Mouse (Mus musculus): Measurements from ENCODE around the gene B4galnt1.
"Not testable (repeated sequence)": the region's sequence is repeated elsewhere in the genome, so short reads cannot be mapped to it uniquely, and the experiment has no call there.

Gene B4galnt1

GRCm38 (mm10) chr10:127188079-127188453 is 23.0 kb downstream of the B4galnt1 start:
- in situ Hi-C loops (cut with MseI, MboI), result no loop called here

GRCm38 (mm10) chr10:127188465-127189115 is 23.6 kb downstream of the B4galnt1 start:
- in situ Hi-C loops (cut with MseI, MboI), result no loop called here

- in situ Hi-C loops (cut with MseI, MboI), result no loop called here
These were observed 24.2 kb downstream of the B4galnt1 start for GRCm38 (mm10) chr10:127189116-127189650.

- in situ Hi-C loops (cut with MseI, MboI), result no loop called here
These were observed 24.8 kb downstream of the B4galnt1 start, which contains the start of gene Arhgef25 for GRCm38 (mm10) chr10:127189651-127190381. Arhgef25 (minus strand) TSS chr10:127190083.

- in situ Hi-C loops (cut with MseI, MboI), result no loop called here
These were observed 25.6 kb downstream of the B4galnt1 start for GRCm38 (mm10) chr10:127190398-127191190.

GRCm38 (mm10) chr10:127191191-127192056 is 26.4 kb downstream of the B4galnt1 start:
- in situ Hi-C loops (cut with MseI, MboI), result no loop called here

- in situ Hi-C loops (cut with MseI, MboI), result not testable (repeated sequence)
These were observed 27.0 kb downstream of the B4galnt1 start for GRCm38 (mm10) chr10:127192057-127192328.

GRCm38 (mm10) chr10:127193011-127193410 is 28.0 kb downstream of the B4galnt1 start:
- in situ Hi-C loops (cut with MseI, MboI), result no loop called here

- in situ Hi-C loops (cut with MseI, MboI), result no loop called here
These were observed 29.7 kb downstream of the B4galnt1 start for GRCm38 (mm10) chr10:127194428-127195327.

- in situ Hi-C loops (cut with MseI, MboI), result no loop called here
These were observed 30.5 kb downstream of the B4galnt1 start, which contains the start of gene Dtx3 for GRCm38 (mm10) chr10:127195328-127196129. Dtx3 (minus strand) TSS chr10:127195728.

- in situ Hi-C loops (cut with MseI, MboI), result no loop called here
These were observed 31.4 kb downstream of the B4galnt1 start for GRCm38 (mm10) chr10:127196392-127196791.

- in situ Hi-C loops (cut with MseI, MboI), result no loop called here
These were observed 32.1 kb downstream of the B4galnt1 start for GRCm38 (mm10) chr10:127197104-127197503.

- in situ Hi-C loops (cut with MseI, MboI), result no loop called here
These were observed 32.6 kb downstream of the B4galnt1 start for GRCm38 (mm10) chr10:127197505-127198110.

GRCm38 (mm10) chr10:127198492-127198891 is 33.5 kb downstream of the B4galnt1 start:
- in situ Hi-C loops (cut with MseI, MboI), result no loop called here

- in situ Hi-C loops (cut with MseI, MboI), result no loop called here
These were observed 34.0 kb downstream of the B4galnt1 start for GRCm38 (mm10) chr10:127199068-127199467.

- in situ Hi-C loops (cut with MseI, MboI), result no loop called here
These were observed 34.4 kb downstream of the B4galnt1 start for GRCm38 (mm10) chr10:127199474-127199873.

- in situ Hi-C loops (cut with MseI, MboI), result no loop called here
These were observed 35.3 kb downstream of the B4galnt1 start for GRCm38 (mm10) chr10:127200279-127200678.

GRCm38 (mm10) chr10:127203106-127203505 is 38.1 kb downstream of the B4galnt1 start:
- in situ Hi-C loops (cut with MseI, MboI), result no loop called here

GRCm38 (mm10) chr10:127204589-127204988 is 39.6 kb downstream of the B4galnt1 start:
- in situ Hi-C loops (cut with MseI, MboI), result no loop called here

All from mouse trophoblast stem cell (cell line).